Mouse (Mus musculus) midbrain, embryonic 11.5 days (tissue): ENCODE results near the gene Fam184b. TPM values are rescaled to one million over a fixed set of nuclear protein-coding genes. Genes with fewer than 3 reads are reported as not detected.
"Not testable (repeated sequence)": the region's sequence is repeated elsewhere in the genome, so short reads cannot be mapped to it uniquely, and the experiment has no call there.

ENCODE experiments used
- ATAC-seq: fragments of 200-750 bp; cut with Nextera tagmentation; 2 replicates; pipeline ENCODE4 v1.8.0; 2017; ENCODE audit warnings: moderate TSS enrichment, moderate library complexity; ENCODE audit not compliant: low FRiP score
- DNase-seq: peaks from one replicate; pipeline ENCODE4 v3.0.0; 2015; ENCODE audit warnings: low spot score; ENCODE audit errors: missing footprints
- H3K27ac ChIP-seq: fragments of 300-500 bp; sonication (generic); 2 replicates; pipeline ENCODE4 v1.5.1; 2014; ENCODE audit warnings: low read depth, low read length
- H3K27me3 ChIP-seq: fragments of 300-500 bp; sonication (generic); 2 replicates; pipeline ENCODE4 v1.6.1; 2014; ENCODE audit warnings: mild to moderate bottlenecking, low read length, moderate library complexity, mixed read lengths; ENCODE audit not compliant: control insufficient read depth, insufficient read depth
- H3K36me3 ChIP-seq: fragments of 300-500 bp; sonication (generic); 2 replicates; pipeline ENCODE4 v1.6.1; 2014; ENCODE audit warnings: mild to moderate bottlenecking, low read length, moderate library complexity, mixed read lengths; ENCODE audit not compliant: control insufficient read depth, insufficient read depth
- H3K4me1 ChIP-seq: fragments of 300-500 bp; sonication (generic); 2 replicates; pipeline ENCODE4 v1.6.1; 2014; ENCODE audit warnings: low read length; ENCODE audit not compliant: control insufficient read depth, insufficient read depth
- H3K4me2 ChIP-seq: fragments of 300-500 bp; sonication (generic); 2 replicates; pipeline ENCODE4 v1.6.1; 2014; ENCODE audit warnings: mild to moderate bottlenecking, moderate library complexity
- H3K4me3 ChIP-seq: fragments of 300-500 bp; sonication (generic); 2 replicates; pipeline ENCODE4 v1.5.1; 2014; ENCODE audit warnings: low read depth, low read length
- H3K9ac ChIP-seq: fragments of 300-500 bp; sonication (generic); 2 replicates; pipeline ENCODE4 v1.6.1; 2014; ENCODE audit warnings: low read length
- H3K9me3 ChIP-seq: fragments of 300-500 bp; sonication (generic); 2 replicates; pipeline ENCODE4 v1.6.1; 2016; ENCODE audit warnings: low read length; ENCODE audit not compliant: control insufficient read depth
- WGBS: fragments of 180-500 bp; shearing (Covaris S2); extraction: QIAGEN DNeasy Blood & Tissue Kit; methylation state at CpG from one replicate; pipeline ENCODE4 v1.1.7; 2014; 5-methylcytosine and 5-hydroxymethylcytosine counted together
- polyA plus RNA-seq: library from polyadenylated mRNA; unstranded; fragments of >200 nt; fragmentation: Nextera tagmentation; extraction: Ambion mirVana; gene quantifications from 2 replicates; pipeline ENCODE4 v1.2.1, GENCODE M21; 2014

Fam184b gene
- polyA plus RNA-seq, 1 experiment from 2014 or later, result 0.55 TPM

GRCm38 (mm10) chr5:45670280-45670670, 30.9 kb upstream of the Fam184b start:
- Histone ChIP-seq H3K27me3 (no peaks in the 10 kb centered on the region), H3K27ac (peak overlapping the region; percentile 81), H3K4me2 (peak overlapping the region; percentile 71), H3K4me3 (peak overlapping the region; percentile 79), H3K9me3 (no peaks in the 10 kb centered on the region), H3K9ac (peak overlapping the region; percentile 85), H3K4me1 (peaks cover 6% of the 10 kb centered on the region; the same call in 1 of the 2 replicates), H3K36me3 (no peaks in the 10 kb centered on the region)
- peak; percentile 93 for DNase-seq
- no peak for ATAC-seq
- under 1% methylated on average over 13 of the region's 13 CpGs for WGBS

DNA sequence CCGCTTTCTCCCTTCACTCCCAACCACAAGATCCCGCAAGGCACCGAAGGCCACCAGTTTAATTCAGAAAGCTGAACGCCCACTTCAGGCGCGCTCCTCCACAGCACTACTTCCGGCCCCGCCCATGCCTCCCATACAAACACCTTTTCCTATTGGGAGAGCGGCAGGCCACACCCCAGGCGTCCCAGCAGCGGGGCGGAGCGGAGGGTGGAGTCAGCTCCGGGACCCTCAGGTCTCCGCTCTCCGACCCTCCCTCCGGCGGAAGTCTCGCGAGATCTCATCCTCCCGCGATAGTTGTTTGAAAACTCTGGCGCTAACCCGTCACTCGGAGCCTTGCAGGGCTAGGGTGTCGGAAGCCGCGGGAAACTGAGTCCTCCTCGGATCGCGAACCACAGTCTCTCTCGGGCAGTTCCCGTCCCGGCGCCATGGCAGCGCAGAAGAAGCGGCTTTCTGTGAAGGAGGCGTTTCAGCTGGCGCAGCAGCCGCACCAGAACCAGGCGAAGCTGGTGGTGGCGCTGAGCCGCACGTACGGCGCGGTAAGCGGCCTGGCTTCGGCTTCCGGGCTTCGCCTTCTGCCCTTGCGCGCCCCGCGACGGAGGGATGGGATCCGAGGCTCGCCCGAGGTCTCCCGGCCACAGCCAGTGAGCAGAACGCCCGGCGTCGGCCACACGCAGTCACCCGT, 30.3 kb upstream of the Fam184b start, which contains the start of gene Ncapg:
TSS of gene Ncapg (plus strand) at position 322 of the 682 bp plus-strand sequence.
- no peaks in the 10 kb centered on the region for H3K9me3 ChIP-seq
- H3K36me3 ChIP-seq, result no peaks in the 10 kb centered on the region
- peak; percentile 100 for ATAC-seq
- peaks cover 6% of the 10 kb centered on the region; the same call in 1 of the 2 replicates for H3K4me1 ChIP-seq
- H3K4me3 ChIP-seq, result peak within 1 kb of the TSS; percentile 79
- H3K9ac ChIP-seq, result peak within 1 kb of the TSS; percentile 85
- no peaks in the 10 kb centered on the region for H3K27me3 ChIP-seq
- H3K27ac ChIP-seq, result peak within 1 kb of the TSS; percentile 81
- under 1% methylated on average over 66 of the region's 66 CpGs for WGBS
- peak; percentile 100 for DNase-seq
- peak within 1 kb of the TSS; percentile 71 for H3K4me2 ChIP-seq

- no peaks in the 10 kb centered on the region for H3K36me3 ChIP-seq
- H3K9me3 ChIP-seq, result no peaks in the 10 kb centered on the region
- no peak for DNase-seq
- peak overlapping the region; percentile 79 for H3K4me3 ChIP-seq
- peak overlapping the region; percentile 37 for H3K27ac ChIP-seq
- H3K9ac ChIP-seq, result peak overlapping the region; percentile 68
- WGBS, result under 1% methylated on average over 27 of the region's 27 CpGs
- no peaks in the 10 kb centered on the region for H3K27me3 ChIP-seq
- peak overlapping the region; percentile 66 for H3K4me2 ChIP-seq
- peaks cover 6% of the 10 kb centered on the region; the same call in 1 of the 2 replicates for H3K4me1 ChIP-seq
- peak; percentile 84 for ATAC-seq
Observed at GRCm38 (mm10) chr5:45669234-45669597, 29.8 kb upstream of the Fam184b start.

DNA sequence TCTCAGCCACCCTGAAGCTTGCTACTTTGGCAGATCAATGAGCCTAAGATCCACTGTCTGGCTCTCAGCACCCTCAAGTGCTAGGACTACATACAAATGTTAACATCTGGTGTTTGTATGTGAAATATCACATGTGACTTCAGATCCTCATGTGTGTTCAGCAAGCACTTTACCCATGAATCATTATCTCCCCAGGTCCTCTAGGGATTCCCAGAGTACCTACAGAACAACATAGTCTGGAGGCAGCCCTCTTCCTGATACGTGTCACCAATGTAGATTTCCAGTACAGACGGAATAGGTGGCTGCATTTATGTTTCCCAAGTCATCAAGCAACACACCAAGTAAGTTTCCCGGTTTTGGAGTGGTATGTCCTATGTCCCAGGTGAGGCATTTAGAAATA, 29.4 kb upstream of the Fam184b start:
- DNase-seq, result peak; percentile 85
- ATAC-seq, result peak; percentile 3
- Histone ChIP-seq H3K4me3 (peak overlapping the region; percentile 79), H3K4me2 (peak overlapping the region; percentile 66), H3K27ac (no peak overlapping the region), H3K9ac (peak overlapping the region; percentile 68), H3K27me3 (no peaks in the 10 kb centered on the region), H3K36me3 (no peaks in the 10 kb centered on the region), H3K9me3 (no peaks in the 10 kb centered on the region), H3K4me1 (peaks cover 6% of the 10 kb centered on the region; the same call in 1 of the 2 replicates)
- WGBS, result 3% methylated on average over 3 of the region's 3 CpGs

- Histone ChIP-seq H3K4me1 (peaks cover 6% of the 10 kb centered on the region; the same call in 1 of the 2 replicates), H3K4me2 (peak overlapping the region; percentile 66), H3K36me3 (no peaks in the 10 kb centered on the region), H3K27me3 (no peaks in the 10 kb centered on the region), H3K9me3 (no peaks in the 10 kb centered on the region), H3K4me3 (no peak overlapping the region), H3K9ac (no peak overlapping the region), H3K27ac (no peak overlapping the region)
- WGBS, result 36% methylated on average over 3 of the region's 3 CpGs
- DNase-seq, result peak; percentile 92
- ATAC-seq, result no peak
Observed at GRCm38 (mm10) chr5:45668324-45668723, 28.9 kb upstream of the Fam184b start.

DNA sequence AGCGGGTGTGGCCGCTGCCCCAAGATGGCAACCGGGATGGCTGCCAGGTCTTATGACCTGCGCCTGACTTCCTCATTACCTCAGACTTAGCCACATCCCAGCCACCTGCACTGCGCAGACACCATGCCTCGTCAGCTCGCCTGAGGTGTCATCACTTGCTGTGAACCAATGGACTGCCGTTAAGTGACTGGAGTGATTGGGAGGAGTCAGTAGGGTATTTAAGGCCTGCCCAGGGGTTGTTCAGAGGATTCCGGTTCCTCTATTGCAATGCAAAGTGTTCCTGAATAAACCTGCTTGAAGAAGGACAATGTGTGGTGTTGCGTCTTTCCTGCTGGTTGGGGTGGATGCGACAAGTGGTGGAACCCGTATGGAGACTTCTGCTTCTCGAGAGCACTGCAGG, 19.0 kb upstream of the Fam184b start:
- ATAC-seq, H3K27ac ChIP-seq, H3K4me1 ChIP-seq, DNase-seq, H3K9ac ChIP-seq, H3K4me3 ChIP-seq, H3K36me3 ChIP-seq, H3K4me2 ChIP-seq, H3K27me3 ChIP-seq, H3K9me3 ChIP-seq: not testable (repeated sequence)
- WGBS, result 94% methylated on average over 13 of the region's 13 CpGs

GRCm38 (mm10) chr5:45651026-45651703, 11.8 kb upstream of the Fam184b start:
- Histone ChIP-seq H3K27ac (no peak overlapping the region), H3K9me3 (no peaks in the 10 kb centered on the region), H3K4me2 (no peak overlapping the region), H3K4me1 (no peaks in the 10 kb centered on the region), H3K27me3 (no peaks in the 10 kb centered on the region), H3K9ac (no peak overlapping the region), H3K4me3 (no peak overlapping the region), H3K36me3 (no peaks in the 10 kb centered on the region)
- no peak for ATAC-seq
- no peak for DNase-seq
- 91% methylated on average over 2 of the region's 2 CpGs for WGBS

GRCm38 (mm10) chr5:45639715-45640092, 290 bp upstream of the Fam184b start:
- H3K36me3 ChIP-seq, result no peaks in the 10 kb centered on the region
- H3K27me3 ChIP-seq, result no peaks in the 10 kb centered on the region; the same call in 1 of the 2 replicates
- H3K9ac ChIP-seq, result peak overlapping the region; percentile 61
- H3K9me3 ChIP-seq, result no peaks in the 10 kb centered on the region
- H3K4me1 ChIP-seq, result no peaks in the 10 kb centered on the region
- peak overlapping the region; percentile 93 for H3K4me2 ChIP-seq
- WGBS, result 2% methylated on average over 8 of the region's 8 CpGs
- H3K4me3 ChIP-seq, result peak overlapping the region; percentile 61
- H3K27ac ChIP-seq, result no peak overlapping the region
- DNase-seq (peak; percentile 91), ATAC-seq (peak; percentile 54)

DNA sequence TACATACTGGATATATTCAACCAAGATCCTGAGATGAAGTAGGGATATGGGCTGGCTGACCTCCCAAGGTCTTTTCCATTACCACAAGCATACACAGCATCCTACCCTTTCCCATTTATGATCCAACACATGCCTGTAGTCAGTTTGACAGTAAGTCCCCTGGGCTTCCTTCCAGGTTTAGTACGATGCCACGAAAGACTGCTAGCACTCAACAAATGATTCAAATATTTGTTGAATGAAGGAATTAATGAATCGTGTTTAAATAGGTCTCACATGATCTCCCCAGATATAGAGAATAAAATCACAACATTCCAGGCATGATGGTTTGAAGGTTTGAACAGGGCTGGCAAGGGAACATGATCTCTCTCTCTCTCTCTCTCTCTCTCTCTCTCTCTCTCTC, 1.0 kb downstream of the Fam184b start:
- no peak for ATAC-seq
- H3K9me3 ChIP-seq, result no peaks in the 10 kb centered on the region
- DNase-seq, result peak; percentile 85
- H3K27ac ChIP-seq, result no peak overlapping the region
- H3K36me3 ChIP-seq, result no peaks in the 10 kb centered on the region
- H3K9ac ChIP-seq, result no peak overlapping the region
- no peaks in the 10 kb centered on the region for H3K4me1 ChIP-seq
- no peaks in the 10 kb centered on the region; the same call in 1 of the 2 replicates for H3K27me3 ChIP-seq
- WGBS, result 80% methylated on average over 3 of the region's 3 CpGs
- no peak overlapping the region for H3K4me3 ChIP-seq
- H3K4me2 ChIP-seq, result no peak overlapping the region
